Mouse (Mus musculus) mouse embryonic stem cell (cell line): ENCODE measurements around the gene Ece1.
"Not testable (repeated sequence)": the region's sequence is repeated elsewhere in the genome, so short reads cannot be mapped to it uniquely, and the experiment has no call there.

Experiments
- in situ Hi-C, 2 experiments: fragments of 300-500 bp; cut with MboI; formaldehyde crosslinking; loops; 1 replicate in 1 of 2; 3 replicates in 1 of 2; pipeline ENCODE4 v1.14.3; 2019 to 2020; ENCODE audit warnings: low sequenced_read_pairs in 2 of 2, low pct_unique_long_range_greater_than_20kb in 1 of 2, mixed read lengths in 1 of 2; ENCODE audit not compliant: unreplicated experiment in 1 of 2

Ece1 gene

DNA sequence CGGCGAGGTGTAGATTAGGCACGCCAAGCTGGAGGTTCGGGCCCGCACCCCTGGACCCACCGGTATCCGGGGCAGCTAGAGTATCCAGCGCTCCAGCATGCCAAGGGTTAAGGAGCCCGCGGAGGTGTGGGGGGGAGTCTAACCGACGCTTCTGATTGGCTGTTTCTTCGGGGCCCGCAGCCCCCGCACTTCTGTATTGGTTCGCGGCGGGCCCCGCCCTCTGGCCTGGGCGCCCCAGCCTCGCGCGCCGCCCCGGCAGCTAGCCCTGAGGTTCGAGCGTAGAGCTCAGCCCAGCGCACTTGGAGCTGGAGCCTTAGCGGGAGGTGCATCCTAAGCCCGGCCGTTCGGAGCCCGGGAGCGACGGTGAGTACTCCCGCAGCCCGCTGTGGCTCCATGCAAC is at the start of gene Ece1:
Gene Ece1, plus strand, starts transcription at position 219 of the 400 bp plus-strand sequence.
- in situ Hi-C loops = no loop called here

DNA sequence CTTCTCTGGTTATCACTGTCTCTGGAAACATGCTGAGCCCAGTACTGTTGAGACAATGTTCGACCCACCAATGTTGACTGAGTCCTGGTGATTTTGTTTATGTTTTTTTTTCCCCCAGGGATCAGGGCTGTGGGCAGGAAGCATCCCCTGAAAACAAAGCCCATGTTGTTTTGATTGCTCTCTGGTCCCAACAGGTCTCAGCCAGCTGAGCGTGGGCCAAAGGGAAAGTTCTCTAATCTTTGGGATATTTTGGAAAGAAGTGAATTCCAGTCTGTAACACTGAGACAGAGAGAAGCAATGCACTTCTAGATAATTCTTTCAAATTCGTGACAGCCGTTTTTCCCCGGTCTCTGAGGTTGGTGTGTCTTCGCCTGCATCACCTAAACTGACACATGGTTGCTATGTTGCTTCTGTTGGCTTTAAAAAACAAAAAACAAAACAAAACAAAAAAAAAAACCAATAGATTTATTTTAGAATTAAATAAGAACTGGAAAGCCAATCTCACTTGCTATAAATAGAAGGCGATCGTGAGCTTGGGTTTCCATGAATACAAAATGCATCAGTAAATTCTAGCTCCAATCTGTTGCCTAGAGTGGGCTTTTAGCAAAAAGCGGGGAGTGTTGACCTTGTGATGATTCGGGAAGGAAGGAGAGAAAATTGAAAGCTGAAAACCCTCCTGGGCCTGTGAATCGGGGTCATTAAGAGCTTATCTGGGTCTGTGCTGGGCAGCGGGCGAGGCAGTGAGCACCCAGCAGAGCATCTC is 48.9 kb upstream of the Ece1 start:
- in situ Hi-C loops = no loop called here

DNA sequence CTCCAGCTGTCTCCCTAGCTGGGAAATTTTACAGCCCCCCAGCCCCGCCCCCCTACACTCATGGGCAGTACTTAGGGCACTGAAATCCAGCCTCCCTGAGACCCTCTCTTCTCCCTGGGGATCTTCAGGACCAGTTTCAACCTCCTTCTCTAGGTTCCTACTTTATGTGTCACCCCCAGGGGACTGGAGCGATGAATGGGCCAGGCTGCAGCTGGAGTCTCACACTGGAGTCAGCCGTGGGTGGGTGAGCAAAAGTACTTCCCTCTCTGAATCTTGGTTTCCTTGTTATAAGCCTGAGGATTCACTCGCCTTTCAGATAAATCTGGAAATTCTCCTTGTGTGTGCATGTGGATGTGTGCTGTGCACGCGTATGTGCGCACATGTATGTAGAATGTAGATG is 47.9 kb upstream of the Ece1 start:
- in situ Hi-C loops = no loop called here

DNA sequence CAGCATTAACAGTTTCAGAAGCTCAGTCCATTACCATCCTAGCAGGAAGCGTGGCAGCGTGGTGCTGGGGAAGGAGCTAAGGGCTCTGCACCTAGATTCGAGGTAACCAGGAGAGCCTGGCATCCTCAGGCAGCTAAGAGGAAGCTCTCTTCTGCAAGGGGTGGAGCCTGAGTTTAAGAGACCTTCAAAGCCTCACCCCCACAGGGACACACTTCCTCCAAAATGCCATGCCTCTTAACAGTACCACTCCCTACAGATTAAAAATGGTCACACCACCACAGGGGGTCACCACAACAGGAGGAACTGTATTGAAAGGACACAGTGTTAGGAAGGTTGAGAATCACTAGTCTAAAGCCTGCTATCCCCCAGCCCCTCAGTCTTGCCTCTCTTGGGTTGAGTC is 46.6 kb upstream of the Ece1 start:
- in situ Hi-C loops = no loop called here

DNA sequence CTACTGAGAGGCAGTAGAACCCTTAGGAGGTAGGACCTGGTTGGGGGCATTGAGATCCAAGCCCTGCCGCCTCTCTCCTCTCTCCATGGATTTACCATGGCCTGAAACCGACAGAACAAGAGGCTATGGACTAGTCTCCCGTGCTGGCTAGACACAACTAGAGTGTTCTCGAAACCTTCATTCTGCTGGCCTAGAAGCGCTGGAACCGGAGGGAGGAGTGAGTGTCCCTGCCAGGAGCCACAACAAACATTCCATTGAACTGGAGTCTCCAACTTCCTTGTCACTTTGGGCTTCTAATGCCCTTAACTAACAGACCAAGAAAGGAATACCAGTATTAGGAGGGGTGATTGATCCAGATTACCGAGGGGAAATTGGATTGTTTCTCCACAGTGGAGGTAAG is 45.8 kb upstream of the Ece1 start:
- in situ Hi-C loops = no loop called here

DNA sequence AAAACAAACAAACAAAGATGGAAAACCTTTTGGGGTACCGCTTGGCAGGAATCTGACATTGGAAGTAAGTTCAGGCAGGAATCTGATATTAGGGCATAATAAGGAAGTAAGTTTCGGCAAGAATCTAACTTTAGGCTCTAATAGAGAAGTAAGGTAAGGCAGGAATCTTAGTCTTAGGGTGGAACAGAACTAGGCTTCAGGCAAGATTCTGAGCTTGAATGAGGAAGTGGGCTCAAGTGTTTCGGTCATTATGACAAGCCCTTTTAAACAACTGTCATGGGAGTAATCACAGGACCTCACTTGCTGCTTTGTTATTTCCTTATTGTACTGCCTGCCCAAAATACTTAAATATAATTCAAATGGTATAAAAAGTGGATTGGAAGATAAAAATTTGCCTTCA is 43.7 kb upstream of the Ece1 start:
- in situ Hi-C loops = no loop called here

DNA sequence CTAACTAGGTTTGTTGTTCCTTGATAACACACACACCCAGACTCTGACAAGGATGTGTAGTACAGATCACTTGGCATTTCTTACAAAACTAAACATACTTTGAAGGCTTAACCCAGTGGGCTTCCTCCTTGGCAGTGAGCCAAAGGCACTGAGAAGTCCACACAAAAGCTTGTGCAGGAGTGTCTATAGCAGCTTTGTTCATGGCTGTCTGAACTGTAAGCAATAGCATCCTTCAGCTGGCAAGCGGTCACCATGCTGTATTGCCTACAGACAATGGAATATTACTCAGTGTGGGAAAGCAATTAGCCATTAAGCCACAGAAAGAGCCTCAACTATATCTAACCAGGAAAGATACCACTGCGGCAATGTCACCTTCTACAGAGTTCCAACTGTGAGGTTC is 42.5 kb upstream of the Ece1 start:
- in situ Hi-C loops = no loop called here

DNA sequence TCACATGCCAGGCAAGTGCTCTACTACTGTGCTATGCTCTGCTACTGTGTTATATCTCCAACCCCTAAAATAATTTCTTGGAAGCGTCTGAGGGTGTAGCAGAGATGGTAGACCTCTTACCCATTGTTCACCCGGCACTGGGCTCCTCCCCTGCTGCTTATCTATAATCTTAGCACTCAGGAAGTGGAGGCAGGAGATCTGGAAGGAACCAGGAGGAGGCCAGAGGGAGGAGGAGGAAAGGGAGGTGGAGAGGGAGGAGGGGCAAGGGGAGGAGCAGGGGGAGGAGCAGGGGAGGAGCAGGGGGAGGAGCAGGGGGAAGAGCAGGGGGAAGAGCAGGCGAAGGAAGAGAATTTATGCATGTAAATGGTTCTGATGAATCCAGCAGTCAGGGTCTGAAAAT is 41.3 kb upstream of the Ece1 start:
- in situ Hi-C loops = no loop called here

DNA sequence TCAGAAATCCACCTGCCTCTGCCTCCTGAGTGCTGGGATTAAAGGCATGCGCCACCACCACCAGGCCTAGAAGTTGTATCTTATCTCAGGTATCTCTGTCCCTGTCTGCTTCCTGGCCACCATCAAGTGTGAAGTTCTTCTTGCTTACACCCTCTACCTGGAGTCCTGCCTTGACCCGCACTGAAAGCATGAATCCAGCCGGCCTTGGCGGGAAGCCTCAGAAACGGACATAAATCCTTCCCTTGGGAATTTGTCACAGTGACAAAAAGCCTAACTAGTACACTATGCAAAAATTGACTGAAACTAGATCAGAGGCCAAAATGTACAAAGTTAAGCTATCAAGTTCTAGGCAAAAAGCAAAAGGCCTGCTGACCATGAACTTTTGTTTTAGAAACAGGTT is 39.5 kb upstream of the Ece1 start:
- in situ Hi-C loops = no loop called here

DNA sequence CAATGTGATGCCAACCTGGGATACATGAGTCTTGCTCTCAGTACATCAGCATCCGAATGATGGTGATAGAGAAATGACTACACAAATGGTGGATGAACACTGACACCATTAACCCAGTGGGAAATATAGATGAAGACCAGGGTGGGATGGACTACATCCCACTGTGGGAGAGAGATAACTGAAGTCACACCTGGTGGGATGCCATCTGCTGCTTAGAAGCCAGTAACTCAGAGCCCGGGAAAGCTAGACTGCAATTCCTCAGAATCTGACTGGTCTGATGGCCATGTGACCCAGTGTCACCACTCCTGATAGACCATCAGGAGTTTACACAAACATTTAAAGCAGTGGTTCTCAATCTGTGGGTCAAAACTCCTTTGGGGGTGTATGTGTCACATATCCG is 38.5 kb upstream of the Ece1 start:
- in situ Hi-C loops = no loop called here

DNA sequence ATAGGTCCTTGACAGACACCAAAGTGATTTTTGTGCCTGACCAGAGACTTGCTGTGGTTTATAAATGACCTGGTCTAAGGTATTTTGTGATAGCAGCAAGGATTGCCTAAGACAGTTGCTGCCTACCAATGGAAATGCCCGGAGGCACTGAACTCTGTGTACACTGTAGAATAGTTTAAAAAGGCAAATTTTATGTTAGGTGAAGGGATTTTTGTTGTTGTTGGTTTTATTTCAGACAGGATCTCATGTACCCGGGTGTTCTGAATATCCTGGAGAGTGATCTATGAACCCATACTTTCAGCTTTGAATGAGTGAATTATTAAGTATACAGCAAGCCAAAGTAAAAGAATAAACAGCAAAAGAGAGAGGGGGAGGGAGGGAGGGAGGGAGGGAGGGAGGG is 37.2 kb upstream of the Ece1 start:
- in situ Hi-C loops = no loop called here

DNA sequence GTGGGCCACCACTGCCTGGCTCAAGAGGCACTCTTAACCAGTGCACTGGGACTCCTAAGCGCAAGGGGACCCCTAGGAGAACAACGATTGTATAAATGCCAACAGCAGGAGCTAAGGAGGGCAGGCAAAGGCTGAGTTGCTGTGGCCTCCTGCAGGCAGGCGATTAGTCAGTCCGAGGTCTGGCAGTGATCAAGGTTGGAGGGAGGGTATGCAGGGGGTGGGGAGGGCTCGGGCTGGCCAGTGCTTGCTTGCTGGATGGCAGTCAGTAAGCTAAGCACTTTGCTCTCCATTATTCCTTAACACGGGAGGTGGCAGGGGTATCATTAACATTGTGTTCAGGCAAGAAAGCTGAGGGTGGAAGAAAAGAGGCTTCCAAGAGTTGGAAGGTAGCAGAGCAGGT is 31.7 kb upstream of the Ece1 start:
- in situ Hi-C loops = no loop called here

DNA sequence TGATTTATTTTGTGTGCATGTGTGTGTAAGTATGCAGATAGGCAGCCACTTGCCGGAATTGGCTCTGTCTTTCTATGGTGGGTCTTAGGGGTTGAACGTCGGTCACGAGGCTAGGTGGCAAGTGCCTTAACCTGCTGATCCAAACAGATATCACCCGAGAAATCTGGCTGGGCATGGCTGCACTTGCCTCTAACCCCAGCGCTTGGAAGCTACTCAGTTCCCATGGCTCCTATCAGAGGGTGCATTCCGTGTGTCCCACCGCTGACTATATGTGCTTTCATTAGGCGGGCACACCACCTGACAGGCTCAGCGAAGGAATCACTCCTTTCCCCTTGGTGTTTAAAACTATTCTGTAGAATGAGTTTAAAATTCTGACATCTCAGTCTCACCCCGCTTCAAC is 30.4 kb upstream of the Ece1 start:
- in situ Hi-C loops = no loop called here

DNA sequence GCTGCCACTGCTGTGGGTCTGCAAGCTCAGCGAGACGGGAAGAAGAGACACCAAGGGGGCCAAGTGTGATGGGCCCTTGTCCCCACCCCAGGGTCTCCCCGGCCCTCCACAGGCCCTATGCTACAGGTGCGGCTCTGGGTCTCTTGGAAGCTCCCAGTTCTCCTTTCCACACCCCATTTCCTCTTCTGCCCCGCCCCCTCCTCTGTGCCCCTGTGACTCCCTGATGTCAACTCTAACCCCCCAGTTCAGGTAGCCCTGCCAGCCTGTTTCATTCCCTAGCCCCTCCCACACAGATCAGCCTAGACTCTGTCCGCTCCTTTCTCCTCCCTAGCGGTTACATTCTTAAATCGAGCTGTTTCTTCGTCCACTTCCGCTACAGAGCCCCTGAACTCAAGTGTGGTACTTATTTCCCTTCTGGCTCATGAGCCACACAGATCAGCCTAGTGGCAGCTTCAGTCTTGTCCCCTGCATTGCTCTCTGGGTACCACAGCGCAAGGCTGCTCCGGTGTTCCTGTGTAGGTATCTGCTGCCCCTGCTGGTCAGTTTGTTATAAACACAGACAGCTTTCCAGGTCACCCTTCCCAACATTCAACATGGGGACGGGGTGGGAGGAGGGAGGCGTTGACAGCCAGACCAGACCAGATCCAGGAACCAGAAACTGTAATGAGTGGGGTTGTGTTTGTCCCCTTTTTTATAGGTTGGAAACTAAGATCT is 26.3 kb upstream of the Ece1 start:
- in situ Hi-C loops = loop anchor here in 1 of 2 experiments (5.0 kb wide), 1 partner anchor 103 kb away; no protein-coding TSS in a partner anchor

DNA sequence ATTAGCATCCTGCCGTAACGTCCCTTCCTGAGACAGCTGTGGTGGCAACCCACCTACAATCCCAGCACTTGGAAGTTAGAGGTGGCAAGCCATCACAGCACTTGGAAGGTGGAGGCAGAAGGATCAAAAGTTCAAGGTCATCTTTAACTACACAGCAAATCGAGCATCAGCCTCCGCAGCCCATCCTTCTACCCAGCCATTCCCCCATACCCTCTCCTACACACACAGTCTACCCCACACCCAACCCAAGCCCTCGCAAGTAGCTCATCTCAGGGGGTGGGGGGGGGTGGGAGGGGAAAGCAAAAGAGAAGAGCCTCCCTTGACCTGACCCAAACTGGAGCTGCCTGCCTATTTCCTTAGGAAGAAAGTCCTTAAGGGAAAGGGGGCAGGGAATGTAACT is 25.3 kb upstream of the Ece1 start:
- in situ Hi-C loops = loop anchor here in 1 of 2 experiments (5.0 kb wide), 1 partner anchor 104 kb away; no protein-coding TSS in a partner anchor

DNA sequence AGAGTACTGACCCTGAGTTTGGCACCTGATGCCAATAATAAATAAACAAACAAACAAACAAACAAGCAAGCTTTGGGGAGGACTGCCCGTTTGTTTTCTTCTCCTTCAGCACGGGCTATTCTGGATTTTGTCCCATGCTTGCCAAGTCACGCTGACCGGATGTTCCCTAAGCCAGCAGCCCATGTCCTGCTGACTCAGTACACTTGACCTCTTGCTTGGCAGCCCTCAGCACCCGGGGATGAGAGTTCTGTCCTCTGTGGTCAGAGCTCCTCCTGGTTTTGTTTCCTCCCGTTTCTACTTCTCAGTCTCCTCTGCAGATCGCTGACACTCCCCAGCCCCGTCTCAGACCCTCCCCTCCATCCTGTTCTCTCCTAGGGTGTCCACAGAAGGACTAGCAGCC is 24.2 kb upstream of the Ece1 start:
- in situ Hi-C loops = loop anchor here in 1 of 2 experiments (5.0 kb wide), 1 partner anchor 105 kb away; no protein-coding TSS in a partner anchor

DNA sequence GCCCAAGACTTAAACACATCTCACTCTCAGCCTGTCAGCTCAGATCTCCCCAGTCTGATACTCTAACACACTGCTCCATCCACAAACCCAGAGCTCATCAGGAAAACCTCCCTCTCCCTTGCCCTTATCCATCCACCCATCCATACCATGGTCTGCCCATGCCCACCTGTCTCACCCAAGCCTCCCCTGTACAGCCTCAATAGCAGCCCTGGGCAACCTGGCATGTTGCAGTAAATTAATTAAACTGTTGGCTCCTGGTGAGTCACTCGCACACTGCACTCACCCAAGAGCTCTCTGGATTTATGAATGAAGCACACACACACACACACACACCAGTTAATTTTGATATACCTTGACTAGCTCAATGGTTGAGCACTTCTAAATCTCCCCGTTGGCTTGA is 23.2 kb upstream of the Ece1 start:
- in situ Hi-C loops = loop anchor here in 1 of 2 experiments (5.0 kb wide), 1 partner anchor 106 kb away; no protein-coding TSS in a partner anchor

DNA sequence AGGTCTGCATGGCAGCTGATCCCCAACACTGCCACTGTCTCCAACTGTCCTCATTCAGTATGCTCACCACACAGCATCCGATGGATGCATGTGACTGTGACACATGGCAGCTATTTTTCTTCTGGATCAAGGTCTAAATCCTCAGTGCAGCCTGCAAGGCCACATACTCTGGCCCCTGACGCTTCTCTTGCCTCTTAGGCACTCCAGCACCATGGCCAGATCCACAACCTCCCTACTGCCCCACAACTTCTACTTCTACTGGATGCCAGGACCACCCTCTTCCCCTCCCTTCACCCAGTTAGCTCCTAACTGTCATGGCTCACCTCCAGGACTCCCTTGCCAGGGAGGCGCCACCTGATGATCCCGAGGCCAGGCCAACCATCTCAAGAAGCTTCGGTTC is 22.6 kb upstream of the Ece1 start:
- in situ Hi-C loops = loop anchor here in 1 of 2 experiments (5.0 kb wide), 1 partner anchor 107 kb away; no protein-coding TSS in a partner anchor

DNA sequence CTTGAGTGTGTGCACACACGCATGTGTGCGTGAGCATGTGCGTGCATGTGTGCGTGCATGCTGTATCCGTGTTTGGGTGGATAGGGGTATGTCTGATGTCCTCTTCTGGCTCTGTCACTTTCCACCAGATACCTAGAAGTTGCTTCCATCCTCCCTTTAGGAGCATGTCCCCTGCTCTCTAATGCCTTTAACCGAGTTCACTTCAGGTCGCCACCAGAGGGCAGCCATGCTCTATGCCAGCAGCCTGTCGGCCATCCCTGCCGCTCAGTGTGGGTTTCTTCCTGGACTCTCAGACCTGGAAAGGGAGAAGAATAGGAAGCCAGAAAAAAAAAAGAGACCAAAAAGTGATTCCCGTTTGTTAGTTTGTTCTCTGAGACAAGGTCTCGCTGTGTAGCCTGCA is 17.4 kb upstream of the Ece1 start:
- in situ Hi-C loops = no loop called here

DNA sequence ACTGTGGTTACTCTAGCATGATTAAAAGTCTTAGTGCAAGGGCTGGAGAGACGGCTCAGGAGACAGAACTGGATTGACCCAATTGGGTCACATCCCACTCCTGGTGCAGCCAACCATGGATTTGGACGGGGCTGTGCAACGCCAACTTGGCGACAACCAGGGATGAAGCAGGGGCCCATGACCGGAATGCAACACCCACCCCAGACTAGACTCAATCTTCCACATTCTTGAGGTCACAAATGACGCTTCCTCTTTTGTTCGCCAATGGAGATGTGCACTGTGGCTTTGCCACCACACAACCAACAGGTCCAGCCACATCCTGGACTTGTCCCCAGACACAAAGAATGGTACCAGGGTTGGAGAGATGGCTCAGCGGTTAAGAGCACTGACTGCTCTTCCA is 14.4 kb upstream of the Ece1 start:
- in situ Hi-C loops = not testable (repeated sequence)
